ENCODE assay signal across 8 mouse cellular contexts in the genomic region with DNA sequence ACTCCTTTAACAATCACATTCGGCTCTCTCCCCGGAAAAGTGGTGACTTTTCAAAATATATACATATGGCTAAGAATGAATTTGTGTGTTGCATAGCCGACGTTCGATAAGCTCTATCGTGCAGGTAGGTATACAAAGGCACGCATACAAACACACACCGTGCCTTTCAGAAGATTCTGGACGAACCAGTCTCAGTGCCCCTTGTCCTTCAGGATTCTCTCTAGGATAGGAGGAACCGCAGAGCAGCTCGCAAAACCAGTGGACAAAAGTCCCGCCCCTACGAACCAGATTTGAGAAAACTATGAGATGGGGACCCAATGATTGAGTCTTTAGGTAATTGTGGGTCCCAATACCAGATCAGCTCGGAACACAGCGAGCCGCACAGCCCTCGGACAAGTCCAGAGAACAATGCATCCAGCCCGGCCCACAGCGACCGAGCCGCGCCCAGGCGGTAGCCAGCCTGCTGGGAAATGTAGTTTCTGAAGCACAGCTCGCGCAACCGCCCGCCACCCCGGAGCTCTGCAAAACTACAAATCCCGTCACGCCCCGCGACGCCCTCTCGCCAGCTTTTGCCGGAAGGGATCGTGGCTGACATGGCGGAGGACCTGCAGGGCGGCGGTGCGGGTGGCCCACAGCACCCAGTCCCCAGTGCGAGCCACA. TPM values are rescaled to one million over a fixed set of nuclear protein-coding genes. Genes with fewer than 3 reads are reported as not detected.
DNase-seq lines count a peak whose midpoint lies in the region; ATAC-seq lines count a peak whose summit lies in the region.

A gene (plus strand): TSS at position 565 of the 660 bp plus-strand sequence.

- peak within 1 kb of the TSS; percentile 95 for H3K4me3 ChIP-seq in hindbrain, embryonic 15.5 days

- peaks cover 16% of the 10 kb centered on the region for H3K4me1 ChIP-seq in hindbrain, embryonic 15.5 days (replicated peaks)

- H3K27ac ChIP-seq in hindbrain, embryonic 15.5 days (replicated peaks) = peak within 1 kb of the TSS; percentile 91

- peak within 1 kb of the TSS; percentile 95 for H3K9ac ChIP-seq in hindbrain, embryonic 15.5 days

- no peaks in the 10 kb centered on the region for H3K27me3 ChIP-seq in hindbrain, embryonic 15.5 days

- peak; percentile 95 for DNase-seq in T-cell, adult 2 months (ENCODE audit: low spot score)
- DNase-seq in cerebellum, postnatal 36 days = peak; percentile 95 to 97
- peak; percentile 97 to 98 for DNase-seq in frontal cortex, postnatal 36 days (ENCODE audit: low spot score in 2 of 2)
- peak; percentile 93 for DNase-seq in left cerebral cortex, adult 11 months (ENCODE audit: low spot score)
- peak; percentile 97 for DNase-seq in lung, postnatal 4 days
- DNase-seq in retina, postnatal 7 days (ENCODE audit: low read depth, low spot score) = peak; percentile 88
- DNase-seq in urinary bladder, adult 2 months (ENCODE audit: low spot score) = peak; percentile 91

- peak within 1 kb of the TSS; percentile 68 for H3K4me2 ChIP-seq in hindbrain, embryonic 15.5 days

- 2% methylated on average over 41 of the region's 41 CpGs for WGBS in hindbrain, embryonic 15.5 days

- H3K9me3 ChIP-seq in hindbrain, embryonic 15.5 days = no peaks in the 10 kb centered on the region

- H3K36me3 ChIP-seq in hindbrain, embryonic 15.5 days = no peaks in the 10 kb centered on the region; the same call in 1 of the 2 replicates

- ATAC-seq in hindbrain, embryonic 15.5 days (ENCODE audit: low FRiP score, low read depth) = peak; percentile 100

RNA-seq across cellular contexts. Expression of the gene that starts here (rescaled TPM):
- 60.6 and 65.0 TPM in 2 replicates for polyA plus RNA-seq in hindbrain, embryonic 15.5 days (2015; fragmentation: Nextera tagmentation; extraction: Ambion mirVana)
- polyA plus RNA-seq in urinary bladder, adult 2 months (2012; rRNA removed) = 22.6 and 30.0 TPM in 2 replicates

Comparison
In these comparisons a context has a peak if more than half of its experiments do, and no peak if none do; other contexts are left out.
1. Peak in every context shown above with its lines: DNase-seq, ATAC-seq, H3K4me3 ChIP-seq and H3K27ac ChIP-seq.